Mouse (Mus musculus): Measurements from ENCODE around the gene Serpine2.

Gene Serpine2

GRCm38 (mm10) chr1:79757161-79757560, 103.8 kb downstream of the Serpine2 start:
- DNase-seq (ENCODE audit: low read depth, low spot score), result no peak

GRCm38 (mm10) chr1:79756417-79756816, 104.6 kb downstream of the Serpine2 start:
- no peak for DNase-seq (ENCODE audit: low read depth, low spot score)

DNA sequence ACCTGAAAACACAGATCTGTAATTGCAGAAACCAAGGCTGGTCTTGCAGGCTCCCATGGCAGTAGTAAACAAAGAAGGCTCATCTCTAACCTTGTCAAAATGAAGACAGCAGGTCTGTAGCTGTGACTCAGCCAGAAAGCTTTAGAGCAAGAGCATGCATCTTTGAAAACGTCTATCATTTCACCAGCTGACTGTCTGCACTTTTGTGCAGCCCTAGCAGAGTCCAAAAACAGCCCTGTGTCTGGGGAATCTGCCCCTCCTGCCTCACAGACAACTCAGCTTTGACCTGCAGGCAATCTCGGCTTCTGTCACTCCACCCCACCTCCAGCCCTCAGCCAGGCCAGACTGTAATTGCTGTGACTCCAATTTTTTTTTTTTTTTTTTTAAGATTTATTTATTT, 105.6 kb downstream of the Serpine2 start:
- DNase-seq (ENCODE audit: low read depth, low spot score), result no peak

DNA sequence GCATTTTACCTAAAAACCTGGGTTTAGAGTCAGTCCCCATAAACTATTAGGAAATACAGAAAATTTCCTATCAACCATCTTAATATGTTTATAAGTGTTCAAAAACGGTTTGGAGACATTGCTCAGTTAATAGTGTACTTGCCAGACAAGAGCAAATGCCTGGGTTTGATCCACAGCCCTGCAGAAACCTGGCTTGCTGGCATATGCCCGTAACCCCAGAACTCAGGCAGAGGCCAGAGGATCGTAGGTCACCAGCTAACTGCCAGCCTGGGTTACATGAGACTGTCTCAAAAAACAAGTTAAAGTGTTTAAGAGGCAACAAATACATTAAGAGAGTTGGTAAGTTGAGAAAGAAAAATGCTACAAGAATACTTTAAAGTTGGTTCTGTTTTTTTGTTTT, 106.0 kb downstream of the Serpine2 start:
- DNase-seq (ENCODE audit: low read depth, low spot score), result no peak

- no peak for DNase-seq (ENCODE audit: low read depth, low spot score)
These were observed 107.5 kb downstream of the Serpine2 start for GRCm38 (mm10) chr1:79753456-79753855.

DNA sequence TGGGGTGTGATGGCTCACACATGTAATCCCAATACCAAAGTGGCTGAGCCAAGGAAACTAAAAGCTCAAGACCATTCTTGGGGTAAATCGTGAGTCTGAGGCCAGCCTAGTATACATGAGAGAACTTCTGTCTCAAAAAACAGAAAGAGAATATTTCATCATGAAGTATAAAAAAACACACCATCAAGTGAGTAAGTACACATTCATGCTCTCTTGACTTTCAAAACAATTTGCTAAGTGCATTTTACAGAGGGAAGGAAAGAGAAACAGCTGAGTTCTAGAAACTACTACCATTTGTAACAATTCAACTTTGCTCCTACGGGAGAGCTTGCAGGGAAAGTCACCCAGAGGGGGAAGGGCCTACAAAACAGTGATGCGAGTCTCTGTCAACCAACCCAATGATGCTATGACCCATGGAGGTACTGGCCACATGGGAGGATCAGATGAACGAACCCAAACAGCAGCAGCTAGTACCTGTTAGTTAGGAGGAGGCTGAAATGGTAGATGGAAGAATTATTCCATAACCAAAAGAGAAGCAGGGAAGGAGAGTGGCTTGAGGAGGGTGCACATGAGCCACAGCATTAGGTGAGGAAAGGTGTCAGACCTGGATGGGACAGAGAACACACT, 108.2 kb downstream of the Serpine2 start:
- no peak for DNase-seq (ENCODE audit: low read depth, low spot score)

DNA sequence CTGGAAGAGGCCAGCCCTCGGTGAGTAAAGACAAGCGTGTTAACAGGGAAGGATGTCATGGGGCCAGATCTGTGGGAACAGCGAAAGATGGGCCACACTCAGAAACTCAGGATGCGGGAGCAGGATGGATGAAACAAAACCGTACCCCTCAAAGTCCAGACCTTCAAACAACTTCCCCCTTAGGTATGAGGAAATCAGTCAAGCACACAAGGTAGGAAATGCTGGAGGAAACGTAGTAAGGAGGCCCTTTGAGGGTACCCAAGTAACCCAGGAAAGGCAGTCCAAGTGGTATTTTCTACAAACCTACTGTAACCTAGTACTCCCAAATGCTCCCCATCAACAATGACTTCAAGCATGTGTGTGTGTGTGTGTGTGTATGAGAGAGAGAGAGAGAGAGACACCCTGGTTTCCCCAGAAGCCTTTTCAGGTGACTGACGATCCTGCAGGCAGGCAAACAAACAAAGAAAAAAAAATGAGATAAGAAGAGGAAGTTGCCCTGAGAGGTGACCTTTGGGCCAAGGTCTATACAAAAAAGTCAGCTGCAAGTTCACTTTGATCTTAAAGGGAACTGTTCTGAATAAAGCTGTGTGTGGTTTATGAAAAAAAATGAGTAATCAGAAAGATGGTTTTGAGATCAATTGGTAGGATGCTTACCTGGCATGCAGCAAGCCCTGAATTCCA, 108.8 kb downstream of the Serpine2 start:
- no peak for DNase-seq (ENCODE audit: low read depth, low spot score)

DNA sequence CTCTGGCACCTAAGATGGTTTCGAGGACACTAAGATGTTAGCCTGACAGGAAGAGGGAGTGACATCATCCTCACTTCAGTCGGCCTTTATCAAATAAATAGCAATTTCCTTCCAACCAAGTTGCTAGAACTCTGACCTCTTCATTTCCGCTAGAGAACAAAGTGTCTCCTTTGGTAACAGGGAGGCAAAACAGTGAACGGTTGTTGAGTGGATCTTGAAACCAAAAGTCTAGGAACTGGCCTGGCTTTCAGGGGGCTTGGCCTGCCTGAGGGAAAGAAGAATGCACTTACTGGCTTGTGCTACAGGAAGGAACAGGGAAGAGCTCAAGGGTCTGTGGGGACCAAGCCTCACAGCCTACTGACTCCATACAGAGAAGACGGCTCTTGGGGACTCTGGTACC, 109.8 kb downstream of the Serpine2 start:
- no peak for DNase-seq (ENCODE audit: low read depth, low spot score)

DNA sequence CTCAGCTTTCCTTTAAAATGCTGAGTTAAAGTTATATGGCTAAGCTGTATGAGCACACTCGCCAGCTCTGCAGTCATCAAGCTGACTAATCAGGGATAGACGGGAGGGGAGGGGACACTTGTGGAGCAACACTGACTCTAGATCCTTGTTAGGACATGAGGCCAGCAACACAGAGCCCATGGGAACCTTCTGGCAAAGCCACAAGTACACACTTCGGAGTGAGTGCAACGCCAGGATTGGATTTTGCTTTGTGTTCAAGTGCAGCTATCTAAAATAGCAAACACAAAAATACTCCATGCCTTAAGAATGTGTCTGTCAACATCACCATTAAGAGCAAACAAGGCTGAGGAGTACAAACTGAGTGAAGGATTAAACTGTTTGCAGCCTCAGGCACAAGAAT, 114.9 kb downstream of the Serpine2 start:
- DNase-seq (ENCODE audit: low read depth, low spot score), result no peak
